Mouse (Mus musculus) brain, adult 2 months (tissue): ENCODE measurements around the gene E130218I03Rik.
"Not testable (repeated sequence)": the region's sequence is repeated elsewhere in the genome, so short reads cannot be mapped to it uniquely, and the experiment has no call there.

Experiments used
- DNase-seq: peaks from one replicate; pipeline ENCODE4 v3.0.0; 2011; ENCODE audit warnings: low read depth, low spot score

E130218I03Rik gene

GRCm38 (mm10) chr4:134251241-134252130, 8.0 kb downstream of the E130218I03Rik start:
- peak; percentile 64 for DNase-seq

GRCm38 (mm10) chr4:134252131-134252910, 8.9 kb downstream of the E130218I03Rik start:
- no peak for DNase-seq

- DNase-seq = no peak
Observed at GRCm38 (mm10) chr4:134252911-134253721, 9.7 kb downstream of the E130218I03Rik start.

GRCm38 (mm10) chr4:134253722-134254324, 10.4 kb downstream of the E130218I03Rik start, which contains the start of gene Grrp1:
Gene Grrp1 (minus strand): TSS chr4:134254106.
- no peak for DNase-seq

- no peak for DNase-seq
Observed at GRCm38 (mm10) chr4:134254835-134255234, 11.4 kb downstream of the E130218I03Rik start.

- DNase-seq = no peak
Observed at GRCm38 (mm10) chr4:134255854-134256253, 12.4 kb downstream of the E130218I03Rik start.

GRCm38 (mm10) chr4:134256407-134257197, 13.1 kb downstream of the E130218I03Rik start:
- no peak for DNase-seq

GRCm38 (mm10) chr4:134257198-134258009, 13.9 kb downstream of the E130218I03Rik start:
- no peak for DNase-seq

GRCm38 (mm10) chr4:134258354-134258753, 14.9 kb downstream of the E130218I03Rik start:
- DNase-seq = no peak

- DNase-seq = peak; percentile 42
Observed at GRCm38 (mm10) chr4:134263191-134263590, 19.7 kb downstream of the E130218I03Rik start.

- no peak for DNase-seq
Observed at GRCm38 (mm10) chr4:134265860-134266585, 22.6 kb downstream of the E130218I03Rik start.

- no peak for DNase-seq
Observed at GRCm38 (mm10) chr4:134268102-134268655, 24.7 kb downstream of the E130218I03Rik start.

- not testable (repeated sequence) for DNase-seq
Observed at GRCm38 (mm10) chr4:134269622-134270021, 26.2 kb downstream of the E130218I03Rik start.

- DNase-seq = no peak
Observed at GRCm38 (mm10) chr4:134271979-134272378, 28.5 kb downstream of the E130218I03Rik start.

- DNase-seq = no peak
Observed at GRCm38 (mm10) chr4:134272731-134273416, 29.4 kb downstream of the E130218I03Rik start.

- DNase-seq = no peak
Observed at GRCm38 (mm10) chr4:134273417-134274345, 30.2 kb downstream of the E130218I03Rik start.

GRCm38 (mm10) chr4:134284942-134285341, 41.5 kb downstream of the E130218I03Rik start:
- no peak for DNase-seq
